Mouse (Mus musculus): ENCODE results near the gene 2410004B18Rik. TPM values are rescaled to one million over a fixed set of nuclear protein-coding genes. Genes with fewer than 3 reads are reported as not detected.
A peak's percentile ranks its signal among the peaks of the same experiment; 100 is the strongest.

Gene 2410004B18Rik
- total RNA-seq, 1 experiment from 2014 or later = 30.6 TPM

- DNase-seq = no peak
These were observed 8.1 kb upstream of the 2410004B18Rik start for GRCm38 (mm10) chr3:145929525-145930400.

GRCm38 (mm10) chr3:145933845-145934244, 4.0 kb upstream of the 2410004B18Rik start:
- DNase-seq = no peak

DNA sequence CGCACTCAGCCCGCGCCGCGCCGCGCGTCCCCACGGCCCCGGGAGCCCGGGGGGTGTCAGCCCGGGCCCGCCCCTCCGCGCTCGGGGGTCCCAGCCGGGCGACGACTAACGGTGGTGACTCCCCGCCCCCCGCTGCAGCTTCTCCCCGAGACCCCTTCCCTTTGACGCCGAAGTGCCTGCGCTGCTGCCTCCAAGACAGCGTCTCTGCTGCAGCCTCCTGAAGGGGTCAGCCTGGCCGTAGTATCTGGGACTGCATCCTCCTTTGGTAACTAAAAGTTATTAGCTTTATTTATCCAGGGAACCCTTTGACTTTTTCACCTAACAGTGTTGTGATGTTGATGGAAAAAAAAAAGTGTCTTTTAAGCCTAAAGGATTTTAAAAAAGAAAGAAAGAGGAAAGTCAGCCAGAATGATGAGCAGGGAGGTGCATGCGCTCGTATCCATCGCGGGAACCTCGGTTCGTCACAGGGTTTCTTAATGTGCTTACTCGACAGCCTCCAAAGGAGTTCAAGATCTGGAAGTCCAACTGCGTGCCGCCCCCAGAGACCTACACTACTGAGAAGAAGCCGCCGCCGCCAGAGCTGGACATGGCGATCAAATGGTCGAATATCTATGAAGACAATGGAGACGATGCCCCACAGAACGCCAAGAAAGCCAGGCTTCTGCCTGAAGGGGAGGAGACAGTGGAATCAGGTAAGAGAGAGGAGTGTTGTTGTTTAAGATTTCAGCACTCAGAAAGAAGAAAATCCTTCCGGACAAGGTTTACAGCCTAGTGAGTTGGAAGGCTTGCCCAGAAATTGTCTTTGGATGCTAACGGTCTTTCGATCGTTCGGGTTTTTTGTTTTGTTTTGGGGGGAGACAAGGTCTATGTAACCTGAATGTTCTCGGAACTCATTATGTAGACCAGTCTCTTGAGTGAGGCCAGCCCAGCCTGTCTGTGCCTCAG, 863 bp downstream of the 2410004B18Rik start:
- peak; percentile 48 for DNase-seq

GRCm38 (mm10) chr3:145939402-145939801, 1.6 kb downstream of the 2410004B18Rik start:
- no peak for DNase-seq

DNA sequence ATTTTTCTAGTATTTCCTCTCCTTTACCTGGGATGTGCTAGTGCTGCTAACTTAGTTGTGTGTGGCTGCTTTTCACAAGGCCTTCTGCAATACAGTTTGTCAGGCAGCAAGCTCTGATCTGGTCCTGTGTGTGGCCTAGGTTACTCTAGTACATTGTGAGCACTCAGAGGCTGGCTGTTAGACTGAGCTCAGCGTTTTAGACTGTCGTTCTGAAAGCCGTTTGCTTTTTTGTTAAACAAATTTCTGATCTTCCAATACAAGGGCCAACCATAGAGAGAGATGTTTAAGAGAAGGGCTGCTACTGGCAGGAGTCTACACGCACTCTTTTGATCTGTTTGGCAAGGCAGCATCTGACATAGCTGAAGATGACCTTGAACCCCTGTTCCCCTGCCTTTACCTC, 2.2 kb downstream of the 2410004B18Rik start:
- no peak for DNase-seq

DNA sequence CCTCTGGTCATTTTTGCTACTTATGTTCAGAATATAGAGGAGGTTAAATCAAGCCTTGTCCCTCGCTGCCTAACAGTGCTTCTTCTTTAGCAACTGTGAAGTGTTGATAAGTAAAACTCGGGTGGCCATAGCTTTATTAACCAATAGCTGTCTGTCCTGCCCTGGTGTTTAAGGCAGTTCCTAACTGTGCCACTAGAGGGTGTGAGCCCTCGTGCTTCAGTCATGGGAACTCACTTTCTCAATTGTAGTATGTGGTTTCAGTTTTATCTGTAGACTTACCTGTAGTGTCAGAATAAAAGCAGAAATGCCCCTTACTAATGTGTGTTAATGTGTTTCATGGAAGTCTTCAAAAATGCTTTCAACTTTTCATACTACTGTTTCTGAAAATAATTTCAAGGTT, 4.2 kb downstream of the 2410004B18Rik start:
- DNase-seq = peak; percentile 77

DNA sequence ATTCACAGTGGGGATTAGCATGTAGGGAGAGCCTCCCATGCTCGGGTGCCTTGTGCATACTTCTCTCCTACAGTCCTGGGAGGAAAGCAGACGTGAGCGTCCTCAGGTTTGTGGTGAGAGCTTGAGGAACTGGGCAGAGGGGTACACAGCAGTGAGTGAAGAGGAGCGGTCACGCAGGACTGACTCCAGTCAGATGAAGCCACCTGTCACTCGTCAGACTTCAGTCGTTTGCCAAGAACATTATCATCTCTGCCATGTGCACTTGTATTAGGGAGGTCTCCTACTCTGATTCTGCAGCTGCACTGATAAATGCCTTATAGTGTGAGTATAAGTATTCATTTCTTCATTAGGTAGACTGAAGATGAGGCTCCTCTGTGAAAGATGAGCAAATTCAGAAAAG, 6.5 kb downstream of the 2410004B18Rik start:
- DNase-seq = no peak

GRCm38 (mm10) chr3:145945904-145946303, 8.1 kb downstream of the 2410004B18Rik start:
- DNase-seq = no peak

GRCm38 (mm10) chr3:145946654-145947053, 8.8 kb downstream of the 2410004B18Rik start:
- no peak for DNase-seq

DNA sequence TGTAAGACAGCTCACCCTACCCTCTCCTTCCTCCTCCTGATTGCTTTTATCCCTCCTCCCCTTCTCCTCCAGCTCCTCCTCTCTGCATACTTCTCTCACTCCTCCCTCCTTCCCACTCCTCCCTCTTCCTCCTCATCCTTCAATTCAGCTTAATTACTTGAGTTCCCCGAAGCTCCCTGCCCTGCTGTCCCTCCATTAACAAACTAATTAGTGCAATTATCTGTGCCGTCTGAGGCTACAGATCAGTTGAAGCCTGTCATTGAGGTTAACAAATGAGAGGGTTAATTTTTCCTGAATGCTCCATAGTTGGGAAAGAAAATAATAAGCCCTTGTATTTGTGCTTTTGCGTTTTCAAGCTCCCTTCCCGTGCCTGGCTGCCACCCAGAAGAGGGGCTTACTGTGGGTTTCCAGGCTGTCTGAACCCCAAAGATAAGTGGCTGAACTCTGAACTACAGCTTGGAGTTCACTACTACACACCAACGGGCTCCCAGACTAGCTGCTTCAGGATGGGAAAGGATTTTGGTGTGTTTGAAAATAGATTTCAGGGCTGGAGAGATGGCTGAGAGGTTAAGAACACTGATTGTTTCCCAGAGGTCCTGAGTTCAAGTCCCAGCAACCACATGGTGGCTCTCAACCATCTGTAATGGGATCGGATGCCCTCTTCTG, 9.9 kb downstream of the 2410004B18Rik start:
- no peak for DNase-seq

- DNase-seq = peak; percentile 61
These were observed 12.4 kb downstream of the 2410004B18Rik start for GRCm38 (mm10) chr3:145950034-145950814.

GRCm38 (mm10) chr3:145950815-145951130, 13.0 kb downstream of the 2410004B18Rik start:
- DNase-seq = no peak

DNA sequence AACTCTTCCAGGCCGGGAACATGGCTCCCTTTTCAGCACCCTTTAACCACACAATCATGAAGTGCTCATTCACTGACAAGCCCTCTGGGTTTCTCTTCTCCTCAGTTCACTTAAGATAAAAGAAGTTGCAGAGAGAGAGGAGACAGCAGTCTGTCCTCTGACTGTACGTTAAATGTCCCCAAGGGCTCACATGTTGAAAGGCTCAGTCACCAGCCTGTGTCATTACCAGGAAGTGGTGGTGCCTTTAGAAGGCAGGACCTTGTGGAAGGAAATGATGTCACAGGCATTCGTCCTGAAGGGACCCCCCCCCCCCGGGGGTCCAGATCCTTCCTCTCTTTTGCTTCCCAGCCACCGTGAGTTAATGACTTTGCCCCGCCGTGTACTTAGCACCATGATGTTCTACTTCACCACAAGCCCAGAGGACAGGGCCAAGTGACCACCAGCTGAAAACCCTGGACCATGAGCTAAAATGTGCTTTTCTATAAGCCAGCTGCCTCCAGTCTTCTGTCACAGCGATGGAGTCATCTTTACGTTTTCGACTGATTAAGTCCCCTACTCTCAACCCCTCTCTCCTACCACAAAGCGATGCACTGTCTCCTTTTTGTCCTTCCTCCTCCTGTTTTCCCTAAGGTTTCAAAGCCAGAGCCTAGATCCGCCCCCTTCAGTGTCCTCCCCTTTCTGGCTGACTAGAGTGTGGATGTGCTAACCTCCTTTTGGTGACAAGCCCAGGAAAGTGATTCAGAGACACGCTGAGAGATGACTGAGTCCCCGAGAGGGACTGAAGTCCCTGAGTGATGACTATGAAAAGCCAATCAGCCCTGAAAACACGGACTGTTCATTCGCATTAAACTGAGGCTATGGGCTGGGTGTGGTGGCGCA, 13.7 kb downstream of the 2410004B18Rik start:
- DNase-seq = peak; percentile 72

GRCm38 (mm10) chr3:145952945-145953344, 15.1 kb downstream of the 2410004B18Rik start:
- DNase-seq = no peak

- no peak for DNase-seq
These were observed 15.6 kb downstream of the 2410004B18Rik start for GRCm38 (mm10) chr3:145953411-145953810.

- no peak for DNase-seq
These were observed 22.0 kb downstream of the 2410004B18Rik start for GRCm38 (mm10) chr3:145959824-145960223.

DNA sequence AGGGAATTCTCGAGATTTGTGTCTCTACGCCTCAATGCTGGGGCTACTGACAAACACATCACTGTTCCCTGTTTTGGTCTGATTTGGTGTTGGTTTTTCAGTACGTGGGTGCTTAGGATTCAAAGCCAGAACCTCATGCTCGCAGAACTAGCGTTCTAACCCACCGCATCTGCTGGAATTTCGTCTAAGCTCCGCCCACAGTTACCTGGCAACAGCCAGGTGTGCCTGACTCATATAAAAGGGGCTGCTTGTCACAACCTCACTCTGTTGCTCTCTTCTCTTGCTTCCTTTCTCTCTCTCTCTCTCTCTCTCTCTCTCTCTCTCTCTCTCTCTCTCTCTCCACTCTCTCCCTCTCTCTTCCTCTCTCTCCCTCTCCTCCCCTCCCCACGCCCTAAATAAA, 24.6 kb downstream of the 2410004B18Rik start:
- no peak for DNase-seq

- DNase-seq = peak; percentile 17
These were observed 25.5 kb downstream of the 2410004B18Rik start for GRCm38 (mm10) chr3:145963101-145964017.

DNA sequence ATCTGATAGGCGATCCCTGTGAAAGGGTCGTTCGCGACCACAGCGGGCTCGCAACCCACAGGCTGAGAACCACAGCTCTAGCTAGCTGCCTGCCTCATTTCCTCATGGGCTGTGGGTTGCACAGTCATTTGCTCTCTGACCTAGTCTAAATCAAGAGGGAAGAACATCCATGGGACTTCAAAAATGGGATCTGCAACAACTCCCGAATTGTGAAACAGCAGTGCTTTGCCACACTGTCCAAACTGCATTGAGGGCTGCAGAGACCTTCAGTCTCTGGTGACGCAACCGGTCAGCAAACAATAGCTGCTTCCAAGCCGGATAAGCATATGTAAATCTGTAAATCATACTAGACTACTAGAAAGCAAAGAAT, 26.2 kb downstream of the 2410004B18Rik start:
- peak; percentile 53 for DNase-seq

DNA sequence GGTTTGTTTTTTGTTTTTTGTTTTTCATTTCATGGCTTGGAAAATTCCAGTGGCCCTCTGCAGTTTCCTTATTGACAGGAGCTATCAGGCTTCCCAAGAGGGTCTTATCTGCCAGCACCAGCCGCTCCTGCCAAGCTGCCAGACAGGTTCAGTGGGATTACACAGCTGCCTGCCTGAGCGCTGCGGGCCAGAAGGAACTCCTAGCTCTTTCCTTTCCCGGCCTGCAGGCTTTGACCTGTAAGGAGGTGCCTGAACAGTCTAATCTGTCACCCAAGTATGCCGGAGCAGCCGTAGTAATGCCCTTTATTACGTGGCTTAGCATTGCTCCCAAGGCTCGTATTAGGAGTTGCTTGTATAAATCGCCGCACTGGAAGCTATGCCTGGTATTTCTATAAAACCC, 26.7 kb downstream of the 2410004B18Rik start:
- peak; percentile 44 for DNase-seq
